Mouse (Mus musculus): ENCODE measurements around the gene Trem1. TPM values are rescaled to one million over a fixed set of nuclear protein-coding genes. Genes with fewer than 3 reads are reported as not detected.

Gene Trem1
- polyA plus RNA-seq, 1 experiment from 2014 or later: 0.30 TPM

- 75% methylated on average over 11 of the region's 11 CpGs for WGBS
- ATAC-seq (ENCODE audit: borderline replicate concordance, extremely low read depth, low FRiP score, low TSS enrichment): no peak
Measured at GRCm38 (mm10) chr17:48247221-48247928, 14.8 kb downstream of the Trem1 start, which contains the start of gene Trem3. Gene Trem3, plus strand, starts transcription at chr17:48247777.

DNA sequence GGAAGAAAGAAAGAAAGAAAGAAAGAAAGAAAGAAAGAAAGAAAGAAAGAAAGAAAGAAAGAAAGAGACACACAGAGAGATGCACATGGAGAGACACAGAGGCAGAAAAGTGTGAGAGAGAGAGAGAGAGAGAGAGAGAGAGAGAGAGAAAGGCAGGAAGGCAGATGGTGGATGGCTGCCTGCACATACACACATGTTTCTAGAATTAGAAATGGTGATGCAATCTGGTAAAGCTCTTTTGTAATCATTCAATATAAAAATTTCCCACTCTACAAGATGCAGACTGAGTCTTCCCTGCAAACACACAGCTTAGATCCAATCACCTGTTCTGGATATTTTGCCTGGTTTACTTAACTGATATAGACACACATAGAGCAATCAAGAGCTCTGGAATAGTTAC, 16.5 kb downstream of the Trem1 start:
- no peak overlapping the region for H3K4me3 ChIP-seq
- H3K4me1 ChIP-seq: no peaks in the 10 kb centered on the region
- no peak for ATAC-seq (ENCODE audit: borderline replicate concordance, extremely low read depth, low FRiP score, low TSS enrichment)
- H3K27me3 ChIP-seq: no peaks in the 10 kb centered on the region
- no peaks in the 10 kb centered on the region for H3K9me3 ChIP-seq
- H3K9ac ChIP-seq: no peak overlapping the region
- H3K36me3 ChIP-seq: no peaks in the 10 kb centered on the region
- no peak overlapping the region for H3K27ac ChIP-seq
- no peak overlapping the region for H3K4me2 ChIP-seq

More at GRCm38 (mm10) chr17:48247221-48247928, 14.8 kb downstream of the Trem1 start, which contains the start of gene Trem3:
- Histone ChIP-seq H3K4me1 (no peaks in the 10 kb centered on the region), H3K27ac (no peak within 1 kb of the TSS), H3K4me2 (no peak within 1 kb of the TSS), H3K9ac (no peak within 1 kb of the TSS), H3K27me3 (no peaks in the 10 kb centered on the region), H3K9me3 (no peaks in the 10 kb centered on the region), H3K36me3 (no peaks in the 10 kb centered on the region), H3K4me3 (no peak within 1 kb of the TSS)

- H3K9me3 ChIP-seq: no peaks in the 10 kb centered on the region
- 70% methylated on average over 11 of the region's 11 CpGs for WGBS
- no peaks in the 10 kb centered on the region for H3K27me3 ChIP-seq
- ATAC-seq (ENCODE audit: borderline replicate concordance, extremely low read depth, low FRiP score, low TSS enrichment): no peak
- H3K4me1 ChIP-seq: no peaks in the 10 kb centered on the region
- H3K27ac ChIP-seq: no peak overlapping the region
- no peak overlapping the region for H3K4me3 ChIP-seq
- H3K4me2 ChIP-seq: no peak overlapping the region
- H3K9ac ChIP-seq: no peak overlapping the region
- H3K36me3 ChIP-seq: no peaks in the 10 kb centered on the region
Measured at GRCm38 (mm10) chr17:48249501-48249900, 16.9 kb downstream of the Trem1 start.

- Histone ChIP-seq H3K9me3 (no peaks in the 10 kb centered on the region), H3K4me3 (no peak overlapping the region), H3K36me3 (no peaks in the 10 kb centered on the region), H3K27me3 (peaks cover 5% of the 10 kb centered on the region; the same call in 1 of the 2 replicates), H3K4me2 (no peak overlapping the region), H3K9ac (no peak overlapping the region), H3K4me1 (no peaks in the 10 kb centered on the region), H3K27ac (no peak overlapping the region)
- WGBS: 82% methylated on average over 7 of the region's 7 CpGs
- ATAC-seq (ENCODE audit: borderline replicate concordance, extremely low read depth, low FRiP score, low TSS enrichment): no peak
Measured at GRCm38 (mm10) chr17:48250631-48251030, 18.1 kb downstream of the Trem1 start.

DNA sequence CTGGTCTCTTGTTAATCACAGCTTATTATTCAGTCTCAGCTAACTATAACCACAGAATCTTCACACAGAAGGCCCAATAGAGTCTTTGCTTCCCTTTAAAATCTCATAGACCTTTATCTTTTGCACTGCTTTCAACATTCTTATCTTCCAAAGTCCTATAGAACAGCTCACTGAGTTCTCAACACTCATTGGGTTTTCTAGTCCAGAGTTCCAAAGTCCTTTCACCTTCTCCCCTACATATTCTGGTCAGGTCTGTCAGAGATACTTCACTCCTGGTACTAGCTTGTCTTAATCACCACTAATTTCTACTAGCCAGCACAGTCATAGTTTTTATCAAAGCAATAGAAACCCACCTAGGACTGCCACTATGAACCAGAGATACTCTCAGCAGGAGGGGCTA, 24.0 kb downstream of the Trem1 start:
- Histone ChIP-seq H3K9ac (no peak overlapping the region), H3K27me3 (peaks cover 5% of the 10 kb centered on the region; the same call in 1 of the 2 replicates), H3K36me3 (no peaks in the 10 kb centered on the region), H3K4me1 (no peaks in the 10 kb centered on the region), H3K4me2 (no peak overlapping the region), H3K9me3 (peaks cover 8% of the 10 kb centered on the region; the same call in 1 of the 2 replicates), H3K27ac (no peak overlapping the region), H3K4me3 (no peak overlapping the region)
- no peak for ATAC-seq (ENCODE audit: borderline replicate concordance, extremely low read depth, low FRiP score, low TSS enrichment)

- H3K4me2 ChIP-seq: no peak overlapping the region
- H3K9me3 ChIP-seq: peaks cover 8% of the 10 kb centered on the region; the same call in 1 of the 2 replicates
- no peaks in the 10 kb centered on the region for H3K4me1 ChIP-seq
- no peak overlapping the region for H3K9ac ChIP-seq
- H3K27ac ChIP-seq: no peak overlapping the region
- 65% methylated on average over 2 of the region's 2 CpGs for WGBS
- no peak overlapping the region for H3K4me3 ChIP-seq
- no peak for ATAC-seq (ENCODE audit: borderline replicate concordance, extremely low read depth, low FRiP score, low TSS enrichment)
- H3K36me3 ChIP-seq: no peaks in the 10 kb centered on the region
- no peaks in the 10 kb centered on the region for H3K27me3 ChIP-seq
Measured at GRCm38 (mm10) chr17:48261868-48262267, 29.3 kb downstream of the Trem1 start.

DNA sequence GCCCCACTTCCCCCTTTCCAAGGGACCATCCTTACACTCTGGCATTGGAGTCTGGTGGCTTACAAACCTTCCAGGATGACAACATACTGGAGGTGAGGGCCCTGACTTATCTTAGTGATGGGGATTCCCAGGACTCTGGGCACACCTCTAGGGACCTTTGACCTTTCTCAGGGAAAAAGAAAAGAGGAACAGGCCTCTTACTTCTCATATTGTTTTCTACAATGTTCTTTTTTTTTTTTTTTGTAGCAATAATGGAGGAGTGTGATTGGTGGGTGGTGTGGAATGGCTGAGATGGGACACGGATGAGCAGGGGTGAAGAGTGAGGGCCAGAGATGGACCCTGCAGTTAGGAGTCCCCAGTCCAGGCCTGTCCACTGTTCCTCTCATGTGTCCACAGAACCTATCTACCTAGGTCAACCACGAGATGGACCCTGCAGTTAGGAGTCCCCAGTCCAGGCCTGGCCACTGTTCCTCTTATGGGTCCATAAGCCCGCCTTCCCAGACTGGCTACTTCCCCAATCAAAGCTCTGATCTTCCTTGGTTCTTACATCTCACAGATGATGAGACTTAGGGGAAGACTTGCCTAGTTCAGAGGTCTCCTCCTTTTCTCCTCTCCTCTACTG, 31.3 kb downstream of the Trem1 start, which contains the start of gene Treml4:
Treml4 (plus strand) TSS at position 555 of the 622 bp plus-strand sequence.
- no peak for ATAC-seq (ENCODE audit: borderline replicate concordance, extremely low read depth, low FRiP score, low TSS enrichment)

DNA sequence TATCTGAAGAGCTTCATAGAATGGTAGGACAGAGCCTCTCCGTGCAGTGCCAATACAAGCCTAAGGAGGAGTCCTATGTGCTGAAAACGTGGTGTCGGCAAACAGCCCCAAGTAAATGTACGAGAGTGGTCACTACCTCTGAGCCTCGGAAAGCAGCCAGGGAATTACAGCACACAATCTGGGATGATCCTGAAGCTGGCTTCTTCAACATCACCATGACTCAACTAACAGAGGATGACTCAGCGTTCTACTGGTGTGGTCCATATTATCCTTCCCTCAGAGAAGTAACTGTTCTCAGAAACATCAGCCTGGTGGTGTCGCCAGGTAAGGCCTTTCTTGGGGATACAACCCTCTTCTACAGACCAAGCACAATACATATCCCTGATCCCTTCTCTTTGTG, 32.1 kb downstream of the Trem1 start:
- no peak overlapping the region for H3K27ac ChIP-seq
- no peak overlapping the region for H3K9ac ChIP-seq
- H3K4me2 ChIP-seq: no peak overlapping the region
- no peaks in the 10 kb centered on the region for H3K27me3 ChIP-seq
- no peak overlapping the region for H3K4me3 ChIP-seq
- no peaks in the 10 kb centered on the region for H3K4me1 ChIP-seq
- peaks cover 2% of the 10 kb centered on the region; the same call in 1 of the 2 replicates for H3K9me3 ChIP-seq
- 86% methylated on average over 7 of the region's 7 CpGs for WGBS
- no peaks in the 10 kb centered on the region for H3K36me3 ChIP-seq
- no peak for ATAC-seq (ENCODE audit: borderline replicate concordance, extremely low read depth, low FRiP score, low TSS enrichment)

More for the DNA sequence above, 31.3 kb downstream of the Trem1 start, which contains the start of gene Treml4:
- Histone ChIP-seq H3K36me3 (no peaks in the 10 kb centered on the region), H3K4me2 (no peak within 1 kb of the TSS), H3K27me3 (no peaks in the 10 kb centered on the region), H3K9me3 (peaks cover 8% of the 10 kb centered on the region; the same call in 1 of the 2 replicates), H3K27ac (no peak within 1 kb of the TSS), H3K4me1 (no peaks in the 10 kb centered on the region), H3K9ac (no peak within 1 kb of the TSS), H3K4me3 (no peak within 1 kb of the TSS)
- WGBS: 79% methylated on average over 3 of the region's 3 CpGs

- ATAC-seq (ENCODE audit: borderline replicate concordance, extremely low read depth, low FRiP score, low TSS enrichment): no peak
- H3K4me1 ChIP-seq: no peaks in the 10 kb centered on the region
- no peaks in the 10 kb centered on the region for H3K9me3 ChIP-seq
- H3K4me3 ChIP-seq: no peak overlapping the region
- H3K9ac ChIP-seq: no peak overlapping the region
- H3K36me3 ChIP-seq: no peaks in the 10 kb centered on the region
- no peaks in the 10 kb centered on the region for H3K27me3 ChIP-seq
- 24% methylated on average over 2 of the region's 2 CpGs for WGBS
- no peak overlapping the region for H3K27ac ChIP-seq
- no peak overlapping the region for H3K4me2 ChIP-seq
Measured at GRCm38 (mm10) chr17:48266138-48266537, 33.6 kb downstream of the Trem1 start.

DNA sequence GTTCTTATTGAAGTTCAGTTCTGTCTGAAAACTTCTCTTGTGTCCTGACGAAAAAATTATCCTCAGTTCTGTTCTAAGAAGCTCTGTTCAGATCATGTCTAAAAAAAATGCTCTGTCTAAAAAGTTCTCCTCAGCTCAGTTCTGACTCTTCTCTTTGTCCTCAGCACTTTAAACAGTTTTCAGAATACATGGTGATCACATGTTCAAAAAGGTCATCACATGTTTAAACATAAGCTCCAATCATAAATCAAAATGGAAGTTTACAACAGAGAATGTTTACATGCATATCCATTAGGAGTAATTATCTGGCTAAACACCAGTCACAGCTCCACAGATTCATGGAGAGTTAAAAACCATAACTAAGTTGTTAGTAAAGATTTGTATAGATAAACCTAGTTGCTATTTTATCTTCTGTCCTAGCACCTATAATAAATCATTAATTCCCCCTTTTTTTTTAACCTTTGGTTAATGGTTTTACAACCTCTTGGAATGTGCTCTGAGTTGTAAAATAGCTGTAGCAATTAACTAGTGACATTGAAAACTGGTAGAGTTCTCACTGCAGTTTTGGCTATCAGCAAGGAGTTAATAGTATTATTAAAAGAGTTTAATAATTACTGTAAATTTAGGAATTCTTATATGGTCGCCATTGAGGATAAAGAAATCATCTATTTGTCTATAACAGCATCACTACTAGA, 34.2 kb downstream of the Trem1 start:
- H3K4me2 ChIP-seq: no peak overlapping the region
- H3K9me3 ChIP-seq: no peaks in the 10 kb centered on the region
- no peak overlapping the region for H3K27ac ChIP-seq
- H3K36me3 ChIP-seq: no peaks in the 10 kb centered on the region
- H3K4me1 ChIP-seq: no peaks in the 10 kb centered on the region
- ATAC-seq (ENCODE audit: borderline replicate concordance, extremely low read depth, low FRiP score, low TSS enrichment): no peak
- 23% methylated on average over 2 of the region's 2 CpGs for WGBS
- no peak overlapping the region for H3K4me3 ChIP-seq
- no peaks in the 10 kb centered on the region for H3K27me3 ChIP-seq
- no peak overlapping the region for H3K9ac ChIP-seq

- no peak overlapping the region for H3K27ac ChIP-seq
- H3K36me3 ChIP-seq: no peaks in the 10 kb centered on the region
- no peaks in the 10 kb centered on the region for H3K4me1 ChIP-seq
- no peak overlapping the region for H3K4me3 ChIP-seq
- no peak overlapping the region for H3K4me2 ChIP-seq
- ATAC-seq (ENCODE audit: borderline replicate concordance, extremely low read depth, low FRiP score, low TSS enrichment): no peak
- no peak overlapping the region for H3K9ac ChIP-seq
- H3K27me3 ChIP-seq: no peaks in the 10 kb centered on the region
- H3K9me3 ChIP-seq: no peaks in the 10 kb centered on the region
- 81% methylated on average over 1 of the region's 1 CpGs for WGBS
Measured at GRCm38 (mm10) chr17:48267591-48267990, 35.0 kb downstream of the Trem1 start.

GRCm38 (mm10) chr17:48268276-48268675, 35.7 kb downstream of the Trem1 start:
- Histone ChIP-seq H3K9me3 (no peaks in the 10 kb centered on the region), H3K4me1 (no peaks in the 10 kb centered on the region), H3K27ac (no peak overlapping the region), H3K4me2 (no peak overlapping the region), H3K27me3 (no peaks in the 10 kb centered on the region), H3K9ac (no peak overlapping the region), H3K36me3 (no peaks in the 10 kb centered on the region), H3K4me3 (no peak overlapping the region)
- no peak for ATAC-seq (ENCODE audit: borderline replicate concordance, extremely low read depth, low FRiP score, low TSS enrichment)

Measured in lung, embryonic 15.5 days (tissue).